Mouse (Mus musculus): ENCODE data around the gene Gpx1. TPM values are rescaled to one million over a fixed set of nuclear protein-coding genes. Genes with fewer than 3 reads are reported as not detected.

Gene Gpx1
- polyA plus RNA-seq, 1 experiment from 2014 or later: 1,116 TPM

DNA sequence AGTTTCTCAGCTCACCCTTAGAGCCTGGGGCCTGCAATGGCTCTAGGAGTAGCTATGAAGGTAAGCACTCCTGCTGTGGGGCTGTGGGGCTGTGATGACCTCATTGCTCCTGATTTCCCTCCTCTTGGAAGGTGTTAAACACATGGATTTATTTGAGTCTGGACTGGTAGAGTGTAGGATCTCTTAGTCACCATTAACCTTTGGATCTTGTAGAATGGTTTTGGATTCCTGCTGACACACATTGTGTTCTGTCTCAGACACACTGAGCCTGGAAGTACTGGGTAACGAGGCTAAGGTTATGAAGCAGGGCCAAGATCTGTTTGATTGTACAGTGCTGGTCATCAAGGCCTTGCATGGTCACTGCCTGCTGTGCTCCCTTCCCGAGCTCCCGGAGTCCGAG lies 40.6 kb downstream of the Gpx1 start:
- Histone ChIP-seq H3K27ac (replicated peaks) (no peak overlapping the region), H3K9me3 (ENCODE audit: control insufficient read depth, low read length) (no peaks in the 10 kb centered on the region), H3K36me3 (ENCODE audit: control insufficient read depth, insufficient read depth, low read length) (peaks cover 40% of the 10 kb centered on the region), H3K27me3 (ENCODE audit: control insufficient read depth, insufficient read depth, low read length) (no peaks in the 10 kb centered on the region), H3K4me2 (replicated peaks; ENCODE audit: low read depth) (no peak overlapping the region), H3K9ac (ENCODE audit: low read length) (no peak overlapping the region), H3K4me1 (replicated peaks; ENCODE audit: control insufficient read depth, insufficient read depth) (no peaks in the 10 kb centered on the region), H3K4me3 (ENCODE audit: low read depth, low read length) (no peak overlapping the region)
- no peak for DNase-seq (ENCODE audit: low spot score)
- TF ChIP-seq EP300 (optimal IDR thresholded peaks at IDR 0.05) (no peak), CTCF (IDR thresholded peaks at IDR 0.05; ENCODE audit: low read depth) (no peak)
- peak; percentile 73 for ATAC-seq (ENCODE audit: low FRiP score, low TSS enrichment)
- 82% methylated on average over 4 of the region's 4 CpGs for whole genome bisulfite sequencing

DNA sequence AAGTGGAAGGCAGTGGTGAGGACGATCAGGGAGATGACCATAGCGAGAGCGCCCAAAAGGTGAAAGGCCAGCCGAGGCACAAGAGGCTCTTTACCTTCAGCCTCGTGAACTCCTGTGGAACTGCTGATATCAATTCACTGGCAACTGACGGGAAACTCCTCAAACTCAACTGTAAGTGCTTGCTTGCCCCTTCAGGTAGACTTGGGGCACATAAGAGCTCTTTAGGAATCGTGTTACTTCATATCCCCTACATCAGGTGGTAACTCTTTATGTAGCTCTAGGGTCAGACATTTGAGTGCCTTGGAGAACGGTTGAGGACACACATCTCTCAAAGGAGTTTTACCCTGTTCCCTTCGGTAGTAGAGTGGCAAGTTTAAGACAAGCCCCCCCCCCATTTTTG lies 42.7 kb downstream of the Gpx1 start:
- ATAC-seq (ENCODE audit: low FRiP score, low TSS enrichment) (no peak), DNase-seq (ENCODE audit: low spot score) (no peak)
- H3K36me3 ChIP-seq (ENCODE audit: control insufficient read depth, insufficient read depth, low read length): peaks cover 33% of the 10 kb centered on the region
- no peak overlapping the region for H3K27ac ChIP-seq (replicated peaks)
- no peak overlapping the region for H3K9ac ChIP-seq (ENCODE audit: low read length)
- H3K4me1 ChIP-seq (replicated peaks; ENCODE audit: control insufficient read depth, insufficient read depth): no peaks in the 10 kb centered on the region
- WGBS: 97% methylated on average over 9 of the region's 9 CpGs
- H3K27me3 ChIP-seq (ENCODE audit: control insufficient read depth, insufficient read depth, low read length): no peaks in the 10 kb centered on the region
- no peak for TF ChIP-seq CTCF (IDR thresholded peaks at IDR 0.05; ENCODE audit: low read depth)
- no peak for TF ChIP-seq EP300 (optimal IDR thresholded peaks at IDR 0.05)
- no peak overlapping the region for H3K4me2 ChIP-seq (replicated peaks; ENCODE audit: low read depth)
- H3K9me3 ChIP-seq (ENCODE audit: control insufficient read depth, low read length): no peaks in the 10 kb centered on the region
- no peak overlapping the region for H3K4me3 ChIP-seq (ENCODE audit: low read depth, low read length)

DNA sequence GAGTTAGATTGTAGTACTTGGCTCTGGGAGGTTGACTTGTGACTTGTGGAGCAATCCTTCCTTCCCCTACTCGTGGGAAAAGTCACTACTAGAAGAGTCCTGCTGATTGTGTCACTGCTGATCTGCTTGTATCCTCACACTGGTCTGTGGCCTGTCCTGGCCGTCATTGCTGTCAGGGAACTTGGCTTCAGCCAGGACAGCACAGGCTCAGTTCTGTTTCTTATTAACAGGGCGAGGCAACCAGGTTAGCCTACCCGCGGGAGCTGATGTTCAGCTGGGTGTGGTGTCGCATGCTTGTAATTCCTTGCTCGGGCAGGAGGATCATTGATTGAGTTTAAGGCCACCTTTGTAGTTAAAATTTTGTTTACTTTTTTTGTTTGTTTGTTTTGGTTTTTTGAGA lies 46.3 kb downstream of the Gpx1 start:
- Histone ChIP-seq H3K4me3 (ENCODE audit: low read depth, low read length) (no peak overlapping the region), H3K9ac (ENCODE audit: low read length) (no peak overlapping the region), H3K36me3 (ENCODE audit: control insufficient read depth, insufficient read depth, low read length) (peaks cover 47% of the 10 kb centered on the region), H3K9me3 (ENCODE audit: control insufficient read depth, low read length) (no peaks in the 10 kb centered on the region), H3K27me3 (ENCODE audit: control insufficient read depth, insufficient read depth, low read length) (no peaks in the 10 kb centered on the region), H3K27ac (replicated peaks) (no peak overlapping the region), H3K4me1 (replicated peaks; ENCODE audit: control insufficient read depth, insufficient read depth) (no peaks in the 10 kb centered on the region), H3K4me2 (replicated peaks; ENCODE audit: low read depth) (no peak overlapping the region)
- no peak for ATAC-seq (ENCODE audit: low FRiP score, low TSS enrichment)
- TF ChIP-seq CTCF (IDR thresholded peaks at IDR 0.05; ENCODE audit: low read depth) (no peak), EP300 (optimal IDR thresholded peaks at IDR 0.05) (no peak)
- no peak for DNase-seq (ENCODE audit: low spot score)
- 52% methylated on average over 7 of the region's 7 CpGs for WGBS

DNA sequence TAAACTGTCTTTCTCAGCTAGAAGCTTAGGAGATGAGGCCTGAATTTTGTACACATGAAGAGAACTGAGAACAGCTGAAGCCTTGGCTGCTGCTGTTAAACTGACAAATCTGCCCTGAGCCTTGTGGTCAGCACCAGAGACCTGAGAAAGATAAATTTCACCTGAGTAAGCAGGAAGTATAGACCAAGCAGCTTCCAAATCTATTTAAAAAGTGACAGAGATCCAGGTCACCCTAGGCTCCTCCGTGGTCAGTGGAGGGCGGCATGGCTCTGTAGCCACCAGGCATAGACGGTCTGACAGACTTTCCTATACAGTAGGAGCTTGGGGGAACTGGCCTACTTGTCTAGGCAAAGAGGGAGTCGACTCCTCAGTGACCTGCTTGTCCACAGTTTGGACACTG lies 48.1 kb downstream of the Gpx1 start:
- Histone ChIP-seq H3K4me3 (ENCODE audit: low read depth, low read length) (no peak overlapping the region), H3K9me3 (ENCODE audit: control insufficient read depth, low read length) (no peaks in the 10 kb centered on the region), H3K4me2 (replicated peaks; ENCODE audit: low read depth) (no peak overlapping the region), H3K4me1 (replicated peaks; ENCODE audit: control insufficient read depth, insufficient read depth) (no peaks in the 10 kb centered on the region), H3K9ac (ENCODE audit: low read length) (no peak overlapping the region), H3K27me3 (ENCODE audit: control insufficient read depth, insufficient read depth, low read length) (no peaks in the 10 kb centered on the region), H3K27ac (replicated peaks) (no peak overlapping the region), H3K36me3 (ENCODE audit: control insufficient read depth, insufficient read depth, low read length) (peaks cover 36% of the 10 kb centered on the region)
- DNase-seq (ENCODE audit: low spot score) (no peak), ATAC-seq (ENCODE audit: low FRiP score, low TSS enrichment) (no peak)
- TF ChIP-seq EP300 (optimal IDR thresholded peaks at IDR 0.05): no peak
- 0 out of 2 replicates have a peak, but pooled peaks have one; percentile 14 for TF ChIP-seq CTCF (IDR thresholded peaks at IDR 0.05; ENCODE audit: low read depth)
- WGBS: 78% methylated on average over 4 of the region's 4 CpGs

DNA sequence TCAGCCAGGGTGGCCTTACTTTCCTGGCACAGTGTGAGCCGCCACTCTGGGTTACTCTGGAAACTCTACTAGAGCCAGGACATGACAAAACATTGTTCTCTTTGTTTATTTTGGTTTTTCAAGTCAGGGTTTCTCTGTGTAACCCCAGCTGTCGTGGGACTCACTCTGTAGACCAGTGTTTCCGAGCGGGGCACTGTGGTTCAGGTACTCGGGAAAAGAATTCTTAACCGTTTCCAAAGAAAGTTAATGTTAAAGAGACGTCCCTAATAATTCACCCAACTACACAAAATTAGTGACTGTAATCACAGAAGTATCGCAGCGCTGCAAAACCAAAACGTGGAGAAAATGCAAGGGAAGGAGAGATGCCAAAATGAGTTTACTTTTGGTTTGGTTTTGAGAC lies 49.9 kb downstream of the Gpx1 start:
- ATAC-seq (ENCODE audit: low FRiP score, low TSS enrichment) (no peak), DNase-seq (ENCODE audit: low spot score) (no peak)
- TF ChIP-seq EP300 (optimal IDR thresholded peaks at IDR 0.05): no peak
- no peak for TF ChIP-seq CTCF (IDR thresholded peaks at IDR 0.05; ENCODE audit: low read depth)
- Histone ChIP-seq H3K27me3 (ENCODE audit: control insufficient read depth, insufficient read depth, low read length) (no peaks in the 10 kb centered on the region), H3K27ac (replicated peaks) (no peak overlapping the region), H3K4me3 (ENCODE audit: low read depth, low read length) (no peak overlapping the region), H3K4me1 (replicated peaks; ENCODE audit: control insufficient read depth, insufficient read depth) (no peaks in the 10 kb centered on the region), H3K9ac (ENCODE audit: low read length) (no peak overlapping the region), H3K4me2 (replicated peaks; ENCODE audit: low read depth) (no peak overlapping the region), H3K9me3 (ENCODE audit: control insufficient read depth, low read length) (no peaks in the 10 kb centered on the region), H3K36me3 (ENCODE audit: control insufficient read depth, insufficient read depth, low read length) (peaks cover 31% of the 10 kb centered on the region)
- 68% methylated on average over 10 of the region's 10 CpGs for WGBS

DNA sequence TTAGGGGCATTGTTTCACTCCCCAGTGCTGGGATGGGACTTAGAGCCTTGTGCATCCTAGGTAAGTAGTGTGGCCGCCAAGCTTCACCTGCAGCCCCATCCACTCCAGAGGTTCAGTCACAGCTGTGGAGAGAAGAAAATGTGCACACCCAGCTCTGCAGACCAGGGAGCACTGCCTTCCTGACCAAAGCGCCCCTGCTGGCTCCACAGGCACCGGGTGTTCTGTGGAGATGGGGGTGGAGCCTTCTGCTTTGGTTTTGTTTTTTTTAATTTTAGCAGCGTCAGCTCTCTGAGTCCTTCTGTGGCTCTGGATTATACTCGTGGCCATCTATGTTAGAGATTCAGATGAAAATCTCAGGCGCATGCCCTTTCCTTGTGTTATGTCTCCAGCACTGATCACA lies 50.5 kb downstream of the Gpx1 start:
- Histone ChIP-seq H3K4me3 (ENCODE audit: low read depth, low read length) (no peak overlapping the region), H3K36me3 (ENCODE audit: control insufficient read depth, insufficient read depth, low read length) (peaks cover 28% of the 10 kb centered on the region), H3K4me2 (replicated peaks; ENCODE audit: low read depth) (no peak overlapping the region), H3K9me3 (ENCODE audit: control insufficient read depth, low read length) (no peaks in the 10 kb centered on the region), H3K27me3 (ENCODE audit: control insufficient read depth, insufficient read depth, low read length) (no peaks in the 10 kb centered on the region), H3K4me1 (replicated peaks; ENCODE audit: control insufficient read depth, insufficient read depth) (no peaks in the 10 kb centered on the region), H3K9ac (ENCODE audit: low read length) (no peak overlapping the region), H3K27ac (replicated peaks) (no peak overlapping the region)
- ATAC-seq (ENCODE audit: low FRiP score, low TSS enrichment) (no peak), DNase-seq (ENCODE audit: low spot score) (no peak)
- TF ChIP-seq CTCF (IDR thresholded peaks at IDR 0.05; ENCODE audit: low read depth): peak; percentile 24; the same call in 1 of the 2 replicates
- TF ChIP-seq EP300 (optimal IDR thresholded peaks at IDR 0.05): no peak
- WGBS: 71% methylated on average over 6 of the region's 6 CpGs

Other genes starting within 250 kb of the Gpx1 start
- gene Apeh, start 244.3 kb upstream of the Gpx1 start, polyA plus RNA-seq (2015; fragmentation: Nextera tagmentation; extraction: Ambion mirVana): 35.4 and 38.4 TPM in 2 replicates
- gene Bsn, start 148.5 kb upstream of the Gpx1 start, polyA plus RNA-seq (2015; fragmentation: Nextera tagmentation; extraction: Ambion mirVana): 1.6 and 2.0 TPM in 2 replicates
- gene Dag1, start 74.9 kb upstream of the Gpx1 start, polyA plus RNA-seq (2015; fragmentation: Nextera tagmentation; extraction: Ambion mirVana): 52.7 and 59.2 TPM in 2 replicates
- gene Nicn1, start 48.5 kb upstream of the Gpx1 start, polyA plus RNA-seq (2015; fragmentation: Nextera tagmentation; extraction: Ambion mirVana): 17.3 and 20.3 TPM in 2 replicates
- 10.5 and 11.6 TPM in 2 replicates for gene Amt, start 42.0 kb upstream of the Gpx1 start, polyA plus RNA-seq (2015; fragmentation: Nextera tagmentation; extraction: Ambion mirVana)
- 363 and 370 TPM in 2 replicates for gene Rhoa, start 32.8 kb upstream of the Gpx1 start, polyA plus RNA-seq (2015; fragmentation: Nextera tagmentation; extraction: Ambion mirVana)
- gene Tcta, start 32.7 kb upstream of the Gpx1 start, polyA plus RNA-seq (2015; fragmentation: Nextera tagmentation; extraction: Ambion mirVana): 58.2 and 61.4 TPM in 2 replicates
- 56.8 and 59.6 TPM in 2 replicates for gene Usp4, start 8.9 kb downstream of the Gpx1 start, polyA plus RNA-seq (2015; fragmentation: Nextera tagmentation; extraction: Ambion mirVana)
- gene 1700102P08Rik, start 53.9 kb downstream of the Gpx1 start, polyA plus RNA-seq (2015; fragmentation: Nextera tagmentation; extraction: Ambion mirVana): 0.17 and 0.21 TPM in 2 replicates
- 0.39 and 0.41 TPM in 2 replicates for gene Ccdc36, start 89.6 kb downstream of the Gpx1 start, polyA plus RNA-seq (2015; fragmentation: Nextera tagmentation; extraction: Ambion mirVana)
- gene BC048562, start 97.6 kb downstream of the Gpx1 start, polyA plus RNA-seq (2015; fragmentation: Nextera tagmentation; extraction: Ambion mirVana): not detected in 2 replicates
- gene Ccdc71, start 121.6 kb downstream of the Gpx1 start, polyA plus RNA-seq (2015; fragmentation: Nextera tagmentation; extraction: Ambion mirVana): 29.7 and 32.2 TPM in 2 replicates
- 37.2 and 46.7 TPM in 2 replicates for gene Klhdc8b, start 122.7 kb downstream of the Gpx1 start, polyA plus RNA-seq (2015; fragmentation: Nextera tagmentation; extraction: Ambion mirVana)
- 19.2 and 21.8 TPM in 2 replicates for gene Lamb2, start 140.8 kb downstream of the Gpx1 start, polyA plus RNA-seq (2015; fragmentation: Nextera tagmentation; extraction: Ambion mirVana)
- 22.2 and 22.7 TPM in 2 replicates for gene Usp19, start 151.7 kb downstream of the Gpx1 start, polyA plus RNA-seq (2015; fragmentation: Nextera tagmentation; extraction: Ambion mirVana)
- gene Qars, start 168.8 kb downstream of the Gpx1 start, polyA plus RNA-seq (2015; fragmentation: Nextera tagmentation; extraction: Ambion mirVana): 66.4 and 70.6 TPM in 2 replicates
- 47.7 and 50.5 TPM in 2 replicates for gene Qrich1, start 177.9 kb downstream of the Gpx1 start, polyA plus RNA-seq (2015; fragmentation: Nextera tagmentation; extraction: Ambion mirVana)
- 67.1 and 70.6 TPM in 2 replicates for gene Impdh2, start 221.4 kb downstream of the Gpx1 start, polyA plus RNA-seq (2015; fragmentation: Nextera tagmentation; extraction: Ambion mirVana)
- 40.4 and 42.4 TPM in 2 replicates for gene Ndufaf3, start 228.5 kb downstream of the Gpx1 start, polyA plus RNA-seq (2015; fragmentation: Nextera tagmentation; extraction: Ambion mirVana)
- 44.9 and 50.5 TPM in 2 replicates for gene Dalrd3, start 231.0 kb downstream of the Gpx1 start, polyA plus RNA-seq (2015; fragmentation: Nextera tagmentation; extraction: Ambion mirVana)
- gene Wdr6, start 239.8 kb downstream of the Gpx1 start, polyA plus RNA-seq (2015; fragmentation: Nextera tagmentation; extraction: Ambion mirVana): 23.2 and 25.5 TPM in 2 replicates